Mouse (Mus musculus): ENCODE measurements around the gene Cryga.

Gene Cryga

DNA sequence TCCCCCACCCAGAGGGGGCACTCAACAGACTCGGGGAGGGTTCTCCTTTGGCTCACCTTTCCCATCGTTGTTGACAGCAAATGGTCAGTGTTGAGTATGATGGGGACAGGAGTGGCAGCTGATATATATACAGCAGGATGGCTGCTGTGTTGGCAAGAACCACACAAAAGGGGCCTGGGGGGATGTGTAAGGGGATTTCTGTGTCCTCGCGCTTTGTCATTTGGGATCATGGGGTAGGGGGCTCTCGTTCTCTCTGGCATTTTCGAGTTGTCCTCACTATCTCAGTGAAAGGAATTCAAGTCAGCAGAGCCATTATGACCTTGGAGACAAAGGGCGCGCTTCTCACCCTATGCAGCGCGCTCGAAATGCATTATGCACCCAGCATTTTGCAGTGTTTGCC lies at the start of gene Cryga:
Gene Cryga, minus strand, starts transcription at position 101 of the 400 bp plus-strand sequence.
- DNase-seq (ENCODE audit: low spot score): no peak

DNA sequence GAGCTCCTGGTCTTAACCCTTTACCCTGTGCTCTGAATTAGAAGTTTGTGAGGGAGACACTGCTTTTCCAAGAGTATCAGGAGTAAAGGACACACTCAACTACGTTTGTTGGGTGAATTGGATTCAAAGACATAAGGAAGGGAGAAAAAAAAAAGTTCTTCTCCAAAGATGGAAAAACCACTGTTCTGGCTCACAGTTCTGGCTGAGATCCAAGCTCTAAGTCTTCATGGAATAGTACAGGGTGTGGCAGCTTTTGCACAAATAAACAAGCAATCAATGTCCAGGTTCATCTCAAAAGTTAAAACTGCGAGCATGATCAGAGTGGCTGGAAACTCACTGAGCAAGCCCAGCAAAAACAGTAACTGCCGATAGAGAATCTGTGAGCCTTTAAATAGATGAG lies 44.8 kb upstream of the Cryga start:
- DNase-seq (ENCODE audit: low spot score): no peak

DNA sequence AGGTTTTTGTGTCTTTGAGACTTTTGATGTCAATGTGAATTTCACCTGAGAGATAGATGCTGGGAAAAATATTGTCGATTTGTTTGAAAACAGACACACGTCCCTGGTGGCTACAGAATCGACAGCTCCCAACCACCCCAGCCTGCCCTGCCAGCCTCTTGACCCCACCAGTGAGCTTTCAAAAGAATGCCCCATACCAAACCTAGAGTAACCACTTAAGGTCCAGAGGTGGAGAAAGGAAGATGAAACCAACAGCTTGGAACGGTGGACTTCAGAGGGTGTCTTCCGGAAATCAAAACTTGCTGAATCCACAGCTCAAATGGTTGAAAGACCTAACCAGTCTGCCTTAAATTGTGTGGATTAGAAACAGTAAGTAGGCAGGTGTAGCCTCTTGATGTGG lies 44.2 kb upstream of the Cryga start:
- DNase-seq (ENCODE audit: low spot score): no peak

- no peak for DNase-seq (ENCODE audit: low spot score)
Measured at GRCm38 (mm10) chr1:65146601-65147000, 43.4 kb upstream of the Cryga start.

- DNase-seq (ENCODE audit: low spot score): no peak
Measured at GRCm38 (mm10) chr1:65144783-65145182, 41.6 kb upstream of the Cryga start.

- DNase-seq (ENCODE audit: low spot score): no peak
Measured at GRCm38 (mm10) chr1:65137560-65137959, 34.4 kb upstream of the Cryga start.

GRCm38 (mm10) chr1:65132833-65133232 lies 29.7 kb upstream of the Cryga start:
- no peak for DNase-seq (ENCODE audit: low spot score)

GRCm38 (mm10) chr1:65131671-65132070 lies 28.5 kb upstream of the Cryga start:
- no peak for DNase-seq (ENCODE audit: low spot score)

- DNase-seq (ENCODE audit: low spot score): no peak
Measured at GRCm38 (mm10) chr1:65130226-65130625, 27.1 kb upstream of the Cryga start.

DNA sequence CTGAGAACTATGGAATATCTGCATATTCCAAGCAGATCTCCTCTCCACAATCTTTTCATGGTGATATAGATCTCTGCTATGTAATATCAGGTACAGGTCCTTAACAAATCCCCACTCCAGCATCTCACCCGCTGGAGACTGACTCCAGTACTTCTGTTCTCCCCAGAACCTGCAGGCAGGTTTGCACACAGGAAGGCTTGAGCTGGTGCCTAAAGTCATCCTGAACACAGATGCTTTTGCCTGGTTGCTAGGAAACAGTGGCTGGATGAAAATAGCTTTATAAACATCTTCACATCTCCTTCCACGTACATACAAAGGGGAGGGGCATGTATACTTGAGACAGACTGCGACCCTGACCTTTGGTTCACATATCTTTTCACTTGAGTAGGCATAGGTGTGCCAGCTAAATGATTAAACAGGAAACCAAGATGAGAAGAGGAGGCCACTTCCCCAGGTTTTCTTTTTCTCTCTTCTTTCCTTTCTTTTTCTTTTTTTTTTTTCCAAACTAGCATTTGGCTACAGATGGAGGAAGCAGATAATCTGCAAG lies 26.5 kb upstream of the Cryga start:
- no peak for DNase-seq (ENCODE audit: low spot score)

DNA sequence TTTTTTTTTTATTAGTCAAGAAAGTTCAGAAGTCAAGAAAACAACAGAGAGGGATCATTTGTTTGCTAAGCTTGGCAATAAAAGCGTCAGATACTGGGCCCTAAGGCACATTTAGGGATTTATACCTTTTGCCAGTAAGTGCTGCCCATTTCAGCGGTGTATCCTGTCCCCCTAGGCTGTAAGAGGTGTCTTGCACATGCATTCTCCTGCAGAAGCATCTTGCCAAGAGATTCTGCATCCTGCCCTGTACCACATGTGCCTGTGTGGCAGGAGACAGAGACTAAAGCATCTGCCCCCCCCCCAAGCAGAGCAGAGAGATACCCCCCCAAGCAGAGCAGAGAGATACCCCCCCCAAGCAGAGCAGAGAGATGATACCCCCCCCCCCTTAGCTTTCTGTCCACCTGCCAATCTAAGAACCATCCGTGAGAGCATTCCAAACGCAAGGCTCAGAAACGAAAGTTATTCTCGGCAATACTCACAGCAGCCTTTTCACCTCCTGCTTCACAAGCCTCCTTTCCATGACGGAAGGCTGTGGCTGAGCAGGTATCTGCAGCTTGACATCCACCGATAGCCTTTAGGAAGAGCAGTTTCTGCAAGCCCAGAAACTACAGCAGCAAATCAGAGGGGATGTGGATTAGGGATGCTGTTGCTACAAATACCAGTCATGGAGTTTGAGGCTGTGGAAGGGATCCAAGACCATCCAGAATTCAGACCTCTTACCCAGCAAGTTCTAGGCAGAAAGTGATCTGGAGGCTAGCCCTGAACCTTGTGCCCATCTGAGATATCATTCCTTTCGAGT lies 19.6 kb upstream of the Cryga start, which contains the start of gene D630023F18Rik:
Gene D630023F18Rik, minus strand, starts transcription at position 641 of the 799 bp plus-strand sequence.
- peak; percentile 8 for DNase-seq (ENCODE audit: low spot score)

- no peak for DNase-seq (ENCODE audit: low spot score)
Measured at GRCm38 (mm10) chr1:65119438-65119837, 16.3 kb upstream of the Cryga start, which contains the start of gene Gm28845. TSS of gene Gm28845 (minus strand) at chr1:65119558.

GRCm38 (mm10) chr1:65118150-65118913 lies 15.2 kb upstream of the Cryga start:
- DNase-seq (ENCODE audit: low spot score): no peak

GRCm38 (mm10) chr1:65113536-65114172 lies 10.5 kb upstream of the Cryga start:
- DNase-seq (ENCODE audit: low spot score): no peak

DNA sequence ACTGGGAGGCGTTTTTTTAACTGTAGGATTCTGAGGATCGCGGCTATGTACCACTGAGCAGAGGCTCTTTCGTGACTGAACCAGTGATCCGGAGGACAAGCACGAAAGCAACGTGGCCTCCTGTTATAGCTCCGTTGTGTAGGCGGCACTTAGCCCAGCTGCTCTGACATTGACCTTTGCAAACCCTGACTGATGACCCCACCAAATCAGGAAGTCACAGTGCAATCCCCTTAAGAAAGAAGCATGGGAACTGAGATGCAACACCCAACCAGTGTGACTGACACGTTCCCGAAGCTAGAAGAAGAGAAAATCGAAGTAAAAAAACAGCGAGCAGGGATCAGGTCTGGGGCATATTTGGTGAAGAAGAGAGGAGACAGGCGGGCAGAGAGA lies 9.6 kb upstream of the Cryga start:
- peak; percentile 21 for DNase-seq (ENCODE audit: low spot score)

DNA sequence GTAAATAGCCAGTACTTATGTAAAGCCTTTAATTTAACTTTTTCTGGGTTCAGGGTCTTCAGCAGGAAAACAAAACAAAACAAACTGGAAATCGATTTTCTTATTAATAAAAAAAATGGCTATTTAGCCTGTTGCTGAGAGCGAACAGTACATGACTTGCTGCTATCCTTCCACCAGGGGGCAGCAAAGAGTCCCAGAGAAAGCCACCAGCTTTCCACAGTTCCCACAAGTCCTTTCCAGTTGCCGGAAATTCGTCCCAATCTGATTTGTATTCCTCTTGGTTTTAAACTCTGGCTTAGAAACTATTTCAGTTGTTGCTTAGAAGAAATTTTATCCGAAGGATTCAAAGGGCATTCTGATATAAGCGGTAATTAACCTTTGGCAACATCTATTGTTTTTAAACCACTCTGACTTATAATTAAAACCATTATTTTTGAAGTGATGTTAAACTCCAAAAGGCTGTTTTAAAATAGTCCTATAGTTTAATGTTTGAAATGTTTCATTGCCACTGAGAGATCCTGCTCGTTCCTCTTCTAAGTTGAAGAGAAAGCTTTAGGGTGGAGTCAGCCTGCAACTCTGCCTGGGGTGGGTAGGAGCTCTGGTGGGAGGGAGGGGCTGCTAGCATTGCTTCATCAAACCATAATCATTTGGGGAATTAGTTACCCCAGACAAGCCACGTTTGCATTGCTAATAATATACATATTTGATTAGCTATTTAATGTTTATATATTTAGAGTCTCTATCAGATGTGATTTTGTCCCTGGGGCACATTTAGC lies 9.0 kb upstream of the Cryga start:
- peak; percentile 85 for DNase-seq (ENCODE audit: low spot score)

GRCm38 (mm10) chr1:65109756-65110435 lies 6.7 kb upstream of the Cryga start:
- no peak for DNase-seq (ENCODE audit: low spot score)

DNA sequence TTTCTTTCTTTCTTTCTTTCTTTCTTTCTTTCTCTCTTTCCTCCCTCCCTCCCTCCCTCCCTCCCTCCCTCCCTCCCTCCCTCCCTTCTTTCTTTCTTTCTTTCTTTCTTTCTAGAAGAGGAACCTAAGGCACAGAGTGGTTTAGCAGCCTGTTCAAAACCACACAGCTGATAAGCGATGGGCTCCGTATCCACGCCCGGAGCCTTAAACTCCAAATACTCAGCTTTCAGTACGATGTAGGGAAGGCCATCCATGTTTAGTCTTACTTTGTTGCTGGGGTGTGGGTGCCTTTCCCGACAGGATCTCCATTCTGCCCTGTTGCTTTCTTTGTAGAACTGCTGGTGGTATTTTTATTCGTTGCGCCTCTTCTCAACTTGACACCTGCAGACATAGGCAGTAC lies 6.0 kb upstream of the Cryga start:
- DNase-seq (ENCODE audit: low spot score): no peak

- DNase-seq (ENCODE audit: low spot score): no peak
Measured at GRCm38 (mm10) chr1:65107654-65108279, 4.6 kb upstream of the Cryga start.

DNA sequence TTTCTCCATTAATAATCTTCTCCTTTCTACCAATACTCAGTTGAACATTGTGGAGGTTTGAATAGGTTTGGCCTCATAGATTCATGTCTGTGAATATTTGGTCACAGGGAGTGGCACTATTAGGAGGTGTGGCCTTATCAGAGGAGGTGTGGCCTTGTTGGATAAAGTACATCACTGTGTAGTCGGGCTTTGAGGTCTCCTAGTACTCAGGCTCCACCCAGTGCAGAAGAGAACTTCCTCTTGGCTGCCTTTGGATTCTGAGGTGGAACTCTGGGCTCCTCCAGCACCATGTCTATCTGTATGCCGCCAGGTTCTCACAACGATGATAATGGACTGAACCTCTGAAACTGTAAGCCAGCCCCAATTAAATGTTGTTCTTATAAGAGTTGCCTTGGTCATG lies 6.2 kb downstream of the Cryga start:
- DNase-seq (ENCODE audit: low spot score): no peak

DNA sequence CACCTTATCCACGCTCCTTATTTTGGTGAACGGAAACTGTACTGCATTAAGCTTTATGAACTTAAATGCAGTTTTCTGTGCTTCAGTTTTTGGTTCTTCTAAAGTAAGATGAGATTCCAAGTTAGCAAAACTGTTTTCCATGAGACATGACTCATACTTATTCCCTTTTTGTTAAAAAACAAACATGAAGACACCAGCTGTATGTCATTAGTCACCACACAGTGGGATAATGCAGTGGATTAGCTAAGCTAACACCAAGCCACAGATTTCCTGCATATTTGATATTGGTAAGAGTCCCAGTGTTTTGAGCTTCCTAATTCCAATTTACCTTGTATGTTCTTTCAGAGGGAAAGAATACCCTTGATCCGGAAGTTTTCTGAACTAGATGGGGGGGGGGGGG lies 11.6 kb downstream of the Cryga start:
- DNase-seq (ENCODE audit: low spot score): no peak
